Mouse (Mus musculus) lung, embryonic 16.5 days (tissue): ENCODE results near the gene Tmc6. TPM values are rescaled to one million over a fixed set of nuclear protein-coding genes. Genes with fewer than 3 reads are reported as not detected.
A peak's percentile ranks its signal among the peaks of the same experiment; 100 is the strongest.

Experiments used
- ATAC-seq: fragments of 200-750 bp; cut with Nextera tagmentation; 2 replicates; pipeline ENCODE4 v1.8.0; 2017; ENCODE audit warnings: low read depth, mild to moderate bottlenecking, moderate library complexity
- H3K27ac ChIP-seq: fragments of 300-500 bp; sonication (generic); 2 replicates; pipeline ENCODE4 v1.5.1; 2014; ENCODE audit warnings: mild to moderate bottlenecking, control low read depth, low read length
- H3K27me3 ChIP-seq: fragments of 300-500 bp; sonication (generic); 2 replicates; pipeline ENCODE4 v1.6.1; 2014; ENCODE audit warnings: low read depth, low read length, mixed read lengths; ENCODE audit not compliant: control insufficient read depth, insufficient read depth
- H3K36me3 ChIP-seq: fragments of 300-500 bp; sonication (generic); 2 replicates; pipeline ENCODE4 v1.6.1; 2014; ENCODE audit warnings: low read length; ENCODE audit not compliant: control insufficient read depth, insufficient read depth
- H3K4me1 ChIP-seq: fragments of 300-500 bp; sonication (generic); replicated peaks from 2 replicates; pipeline ENCODE4 v1.6.1; 2014; ENCODE audit warnings: low read length, mixed read lengths; ENCODE audit not compliant: control insufficient read depth, insufficient read depth
- H3K4me2 ChIP-seq: fragments of 300-500 bp; sonication (generic); 2 replicates; pipeline ENCODE4 v1.6.1; 2014; ENCODE audit warnings: low read depth, low read length, control low read depth
- H3K4me3 ChIP-seq: fragments of 300-500 bp; sonication (generic); 2 replicates; pipeline ENCODE4 v1.5.1; 2014; ENCODE audit warnings: mild to moderate bottlenecking, low read length, control low read depth
- H3K9ac ChIP-seq: fragments of 300-500 bp; sonication (generic); 2 replicates; pipeline ENCODE4 v1.6.1; 2014; ENCODE audit warnings: low read length, control low read depth
- H3K9me3 ChIP-seq: fragments of 300-500 bp; sonication (generic); 2 replicates; pipeline ENCODE4 v1.6.1; 2016; ENCODE audit warnings: low read length; ENCODE audit not compliant: control insufficient read depth
- WGBS: fragments of 180-500 bp; shearing (Covaris S2); extraction: QIAGEN DNeasy Blood & Tissue Kit; methylation state at CpG from one replicate; pipeline ENCODE4 v1.1.7; 2014; 5-methylcytosine and 5-hydroxymethylcytosine counted together
- polyA plus RNA-seq: library from polyadenylated mRNA; unstranded; fragments of >200 nt; fragmentation: Nextera tagmentation; extraction: Ambion mirVana; gene quantifications from 2 replicates; pipeline ENCODE4 v1.2.1, GENCODE M21; 2015

Gene Tmc6
- polyA plus RNA-seq, result 23.6 and 26.0 TPM in 2 replicates

- Histone ChIP-seq H3K27me3 (no peaks in the 10 kb centered on the region; the same call in 1 of the 2 replicates), H3K4me1 (peaks cover 41% of the 10 kb centered on the region), H3K27ac (peak within 1 kb of the TSS; percentile 97), H3K9ac (peak within 1 kb of the TSS; percentile 51), H3K36me3 (no peaks in the 10 kb centered on the region), H3K4me3 (peak within 1 kb of the TSS; percentile 61), H3K4me2 (peak within 1 kb of the TSS; percentile 98), H3K9me3 (no peaks in the 10 kb centered on the region)
- 46% methylated on average over 21 of the region's 24 CpGs for WGBS
- ATAC-seq, result peak; percentile 10
These were observed at the start of gene Tmc6, which contains the start of gene Tmc8 for GRCm38 (mm10) chr11:117781993-117782704. Gene Tmc6, minus strand, starts transcription at chr11:117782198. Gene Tmc8, plus strand, starts transcription at chr11:117782076.

DNA sequence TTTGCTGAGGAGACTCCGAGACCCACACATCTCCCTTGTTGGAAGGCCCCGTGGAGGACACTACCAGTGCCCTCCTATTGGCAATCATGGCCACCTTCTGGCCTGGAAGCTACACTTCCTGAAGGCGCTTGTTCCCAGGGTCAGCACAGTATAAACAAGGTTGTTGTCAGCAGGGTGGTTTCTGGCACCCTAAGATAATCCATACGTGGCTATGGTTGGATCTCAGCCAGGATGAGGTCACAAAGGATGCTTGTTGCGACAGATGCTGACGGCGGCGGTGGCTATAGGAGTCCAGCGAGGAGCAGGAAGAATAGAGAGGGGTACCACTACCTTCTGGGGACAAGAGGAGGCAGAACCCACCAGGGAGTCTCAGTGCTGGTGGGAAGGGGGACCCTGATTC is 48.4 kb upstream of the Tmc6 start:
- 43% methylated on average over 9 of the region's 9 CpGs for WGBS
- H3K27ac ChIP-seq, result peak overlapping the region; percentile 88

DNA sequence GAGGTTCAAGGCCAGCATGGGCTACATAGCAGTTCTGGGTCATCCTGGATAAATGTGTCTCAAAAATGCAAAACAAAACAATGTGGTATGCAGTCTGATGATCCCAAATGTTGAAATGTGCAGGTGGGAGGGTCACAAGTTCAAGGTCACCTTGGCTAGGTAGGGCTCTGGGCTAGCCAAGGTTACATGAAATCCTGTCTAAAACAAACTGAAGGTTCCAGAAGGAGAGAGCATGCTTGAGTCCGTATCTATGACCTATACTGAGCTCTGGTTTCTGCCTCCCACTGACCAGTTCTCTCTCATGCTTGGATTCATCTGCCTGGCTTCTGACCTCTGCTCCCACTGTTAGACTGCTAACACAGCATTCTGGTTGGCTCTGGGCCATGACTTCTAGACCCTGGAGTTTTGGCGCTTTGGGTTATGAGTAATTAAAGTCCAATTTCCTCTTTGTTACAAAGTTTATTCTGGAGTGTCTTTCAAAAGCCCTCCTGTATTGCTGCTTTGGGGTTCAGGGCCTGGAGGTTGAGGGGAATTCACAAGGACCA is 47.7 kb upstream of the Tmc6 start:
- H3K27ac ChIP-seq, result peak overlapping the region; percentile 88
- WGBS, result 29% methylated on average over 2 of the region's 2 CpGs
- no peaks in the 10 kb centered on the region for H3K9me3 ChIP-seq
- H3K4me3 ChIP-seq, result no peak overlapping the region
- H3K4me1 ChIP-seq, result peaks cover 63% of the 10 kb centered on the region
- no peak overlapping the region; the same call in 1 of the 2 replicates for H3K9ac ChIP-seq
- no peak for ATAC-seq
- no peaks in the 10 kb centered on the region for H3K36me3 ChIP-seq
- no peak overlapping the region for H3K4me2 ChIP-seq
- no peaks in the 10 kb centered on the region for H3K27me3 ChIP-seq

More for the DNA sequence above, 48.4 kb upstream of the Tmc6 start:
- ATAC-seq, result no peak
- H3K9me3 ChIP-seq, result no peaks in the 10 kb centered on the region
- peak overlapping the region; percentile 11; the same call in 1 of the 2 replicates for H3K9ac ChIP-seq
- no peak overlapping the region for H3K4me2 ChIP-seq
- peaks cover 58% of the 10 kb centered on the region for H3K4me1 ChIP-seq
- no peak overlapping the region for H3K4me3 ChIP-seq
- no peaks in the 10 kb centered on the region for H3K27me3 ChIP-seq
- no peaks in the 10 kb centered on the region for H3K36me3 ChIP-seq

DNA sequence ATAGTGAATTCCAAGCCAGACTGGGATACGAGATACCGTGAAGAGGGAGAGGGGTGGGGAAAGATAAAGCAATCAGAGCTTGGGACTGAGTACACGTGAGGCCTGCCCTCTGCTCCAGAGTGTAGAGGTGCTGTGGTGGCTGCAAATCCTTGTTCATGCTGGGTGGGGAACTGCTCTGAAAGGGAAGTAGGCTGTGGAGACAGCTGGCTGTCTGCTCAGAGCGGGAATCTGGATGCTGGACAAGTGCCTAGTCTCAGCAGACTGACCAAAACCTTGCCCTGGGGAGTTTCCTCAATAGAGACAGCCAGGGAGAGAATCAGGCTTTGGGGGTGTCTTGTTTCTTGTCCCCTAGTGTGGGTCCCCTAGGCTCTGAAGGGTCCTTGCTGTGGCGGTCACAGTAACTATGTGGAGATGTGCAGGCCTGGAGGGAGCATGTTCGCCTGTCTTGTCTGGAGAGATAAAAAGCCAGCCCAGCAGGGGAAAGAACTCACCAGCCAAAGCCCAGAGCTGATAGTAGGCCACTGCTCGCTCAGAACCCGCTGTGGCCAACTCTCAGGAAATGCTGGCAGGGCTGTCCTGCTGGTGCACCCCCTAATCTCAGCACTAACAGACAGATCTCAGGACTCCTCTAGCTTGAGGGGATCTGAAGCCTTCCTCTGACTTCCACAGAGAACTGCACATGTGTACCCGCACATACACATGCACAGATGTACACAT is 47.0 kb upstream of the Tmc6 start:
- Histone ChIP-seq H3K4me2 (no peak overlapping the region), H3K27me3 (no peaks in the 10 kb centered on the region), H3K27ac (peak overlapping the region; percentile 88), H3K4me1 (peaks cover 68% of the 10 kb centered on the region), H3K9me3 (no peaks in the 10 kb centered on the region), H3K9ac (peak overlapping the region; percentile 10; the same call in 1 of the 2 replicates), H3K36me3 (no peaks in the 10 kb centered on the region), H3K4me3 (no peak overlapping the region)
- WGBS, result 29% methylated on average over 9 of the region's 9 CpGs
- ATAC-seq, result peak; percentile 10

- H3K36me3 ChIP-seq, result no peaks in the 10 kb centered on the region; the same call in 1 of the 2 replicates
- no peaks in the 10 kb centered on the region for H3K27me3 ChIP-seq
- H3K4me1 ChIP-seq, result peaks cover 73% of the 10 kb centered on the region
- WGBS, result 43% methylated on average over 18 of the region's 18 CpGs
- peak; percentile 15 for ATAC-seq
- no peak overlapping the region for H3K4me2 ChIP-seq
- no peak overlapping the region for H3K4me3 ChIP-seq
- H3K9me3 ChIP-seq, result no peaks in the 10 kb centered on the region
- peak overlapping the region; percentile 88 for H3K27ac ChIP-seq
- peak overlapping the region; percentile 10; the same call in 1 of the 2 replicates for H3K9ac ChIP-seq
These were observed 46.3 kb upstream of the Tmc6 start for GRCm38 (mm10) chr11:117828149-117828887.

DNA sequence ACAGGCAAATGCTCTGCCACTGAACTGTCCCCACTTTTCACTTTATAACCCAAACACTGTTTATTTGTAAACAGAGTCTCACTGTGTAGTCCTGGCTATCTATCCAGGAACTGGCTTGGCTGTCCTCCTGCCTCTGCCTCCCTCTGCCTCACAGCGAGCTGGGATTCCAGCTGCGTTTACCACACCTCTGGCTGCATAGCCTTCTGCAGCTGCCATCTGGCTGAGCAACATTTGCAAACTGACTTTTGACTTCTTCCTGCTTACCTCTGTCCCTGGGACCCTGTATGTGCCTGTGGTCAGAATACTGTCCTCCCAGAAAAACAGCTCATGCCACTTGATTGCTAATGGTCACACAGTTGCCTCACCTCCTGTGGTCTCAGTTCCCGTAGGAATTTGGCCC is 45.4 kb upstream of the Tmc6 start:
- ATAC-seq, result no peak
- Histone ChIP-seq H3K9me3 (no peaks in the 10 kb centered on the region), H3K36me3 (no peaks in the 10 kb centered on the region; the same call in 1 of the 2 replicates), H3K27ac (peak overlapping the region; percentile 7; the same call in 1 of the 2 replicates), H3K4me3 (no peak overlapping the region), H3K27me3 (no peaks in the 10 kb centered on the region), H3K9ac (0 out of 2 replicates have a peak overlapping the region, but pooled peaks have one; percentile 8), H3K4me1 (peaks cover 83% of the 10 kb centered on the region), H3K4me2 (no peak overlapping the region)
- WGBS, result 39% methylated on average over 3 of the region's 3 CpGs

DNA sequence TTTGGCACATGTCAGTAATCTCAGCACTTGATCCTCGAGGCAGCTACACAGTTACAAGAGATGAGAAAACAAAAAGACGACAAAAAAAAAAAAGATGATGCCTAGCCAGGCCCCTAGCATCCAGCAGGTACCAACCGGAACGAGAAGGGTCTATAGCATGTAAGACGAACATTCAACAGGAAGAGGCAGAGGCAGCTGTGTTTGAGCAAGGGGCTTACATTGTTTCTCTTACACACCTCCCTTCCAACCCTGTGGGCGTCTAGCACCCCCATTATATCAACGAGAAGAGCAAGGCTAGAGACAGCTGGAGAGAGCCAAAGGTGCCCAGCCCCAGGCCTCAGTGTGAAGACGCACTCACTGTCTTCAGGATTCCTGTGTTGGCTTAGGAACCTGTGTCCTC is 44.9 kb upstream of the Tmc6 start:
- Histone ChIP-seq H3K27me3 (no peaks in the 10 kb centered on the region), H3K27ac (no peak overlapping the region), H3K4me3 (no peak overlapping the region), H3K9ac (no peak overlapping the region), H3K4me1 (peaks cover 78% of the 10 kb centered on the region), H3K9me3 (no peaks in the 10 kb centered on the region), H3K4me2 (peak overlapping the region; percentile 85; the same call in 1 of the 2 replicates), H3K36me3 (peaks cover under 1% of the 10 kb centered on the region; the same call in 1 of the 2 replicates)
- ATAC-seq, result no peak
- WGBS, result 37% methylated on average over 8 of the region's 8 CpGs

- Histone ChIP-seq H3K36me3 (peaks cover 8% of the 10 kb centered on the region; the same call in 1 of the 2 replicates), H3K4me3 (peak overlapping the region; percentile 71), H3K9me3 (no peaks in the 10 kb centered on the region), H3K4me1 (peaks cover 77% of the 10 kb centered on the region), H3K9ac (peak overlapping the region; percentile 84), H3K4me2 (peak overlapping the region; percentile 85), H3K27me3 (no peaks in the 10 kb centered on the region), H3K27ac (peak overlapping the region; percentile 92)
- ATAC-seq, result peak; percentile 6; the same call in 1 of the 2 replicates
- WGBS, result 5% methylated on average over 5 of the region's 5 CpGs
These were observed 44.2 kb upstream of the Tmc6 start for GRCm38 (mm10) chr11:117826164-117826563.
